Mouse (Mus musculus) left cerebral cortex, adult 2 months (tissue): Measurements from ENCODE around the gene Xpr1. TPM values are rescaled to one million over a fixed set of nuclear protein-coding genes. Genes with fewer than 3 reads are reported as not detected.
A peak's percentile ranks its signal among the peaks of the same experiment; 100 is the strongest.

Experiments
- DNase-seq, 2 experiments: peaks; one replicate each; pipeline ENCODE4 v3.0.0; 2021 to 2022; ENCODE audit warnings: low spot score in 2 of 2, mixed read lengths in 1 of 2; ENCODE audit errors: extremely low spot score in 1 of 2
- H3K27ac ChIP-seq: fragments of 200-600 bp; 2 replicates; pipeline ENCODE4 v1.8.1; 2022
- H3K4me3 ChIP-seq: fragments of 200-600 bp; 2 replicates; pipeline ENCODE4 v1.8.1; 2022
- CTCF ChIP-seq: fragments of 200-600 bp; IDR thresholded peaks from 2 replicates; pipeline ENCODE4 v1.8.1; 2022; ENCODE audit warnings: antibody characterized with exemption, mild to moderate bottlenecking, moderate library complexity
- intact Hi-C: fragments of 180-260 bp; cut with DNase I; formaldehyde crosslinking; loops from one replicate; pipeline ENCODE4 v1.15.1; 2025
- long read RNA-seq, 2 experiments: library from polyadenylated mRNA; stranded (forward); transcript quantifications; one replicate each; pipeline ENCODE4 v2.0.0; 2021; ENCODE audit warnings: borderline mapping rate in 2 of 2
- total RNA-seq, 2 experiments: library from RNA; stranded (reverse); gene quantifications; 2 replicates each; pipeline ENCODE4 v1.2.3; 2021

The Xpr1 gene
- total RNA-seq, result 10 to 100 TPM; 86.1 to 89.4 TPM
- long read RNA-seq, experiment 1, partial matches to known transcripts, result 1 of 7 reads
- long read RNA-seq, experiment 1, other reads (novel, unspliced or antisense), result 6 of 7 reads
- long read RNA-seq, experiment 2, full-length matches to known transcripts, result 1 of 8 reads
- long read RNA-seq, experiment 2, partial matches to known transcripts, result 0 of 8 reads
- long read RNA-seq, experiment 2, other reads (novel, unspliced or antisense), result 7 of 8 reads

DNA sequence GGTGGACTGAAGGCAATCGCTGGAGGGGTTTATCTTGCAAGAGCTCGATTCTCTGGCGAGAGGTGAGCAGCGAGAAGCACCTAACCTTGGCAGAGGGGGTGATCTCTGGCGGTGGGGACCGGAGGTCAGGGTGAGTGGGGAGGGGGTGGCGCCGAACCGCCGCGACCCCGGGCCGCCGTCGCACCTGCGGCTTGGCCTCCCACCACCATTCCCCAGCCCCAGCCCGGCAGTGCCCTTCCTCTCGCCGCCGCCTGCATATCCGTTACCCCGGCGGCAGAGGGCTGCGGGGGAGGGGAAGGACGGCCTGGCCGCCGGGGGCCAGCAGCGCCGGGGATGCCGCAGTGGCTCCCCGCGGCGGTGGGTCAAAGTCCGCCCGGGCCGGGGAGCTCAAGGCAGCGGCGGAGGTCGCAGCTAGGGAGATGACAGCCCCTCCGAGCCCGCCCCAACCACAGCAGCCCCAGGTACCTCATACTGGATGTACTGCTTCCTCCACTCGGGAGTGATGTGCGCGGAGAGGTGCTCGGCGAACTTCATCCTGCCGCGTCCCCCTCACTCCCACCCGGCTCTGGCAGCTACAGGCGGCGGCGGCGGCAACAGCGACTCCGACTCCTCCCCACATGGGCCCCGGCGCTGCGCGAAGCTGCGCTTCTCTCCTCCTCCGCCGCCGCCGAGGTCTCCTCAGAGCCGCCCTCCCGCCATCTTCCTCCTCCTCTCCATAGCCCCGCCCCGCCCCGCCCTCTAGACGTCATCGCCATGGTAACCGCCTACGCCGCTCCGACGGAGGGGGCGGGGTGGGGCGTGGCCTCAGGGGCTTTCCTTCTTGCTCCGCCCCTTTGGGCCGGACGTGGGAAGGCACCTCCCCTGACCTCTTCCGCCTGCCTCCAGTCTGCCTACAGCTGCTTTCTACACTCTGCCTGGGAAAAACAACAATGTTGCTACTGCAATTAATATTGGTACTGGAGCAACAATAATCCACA is at the start of gene Xpr1:
Gene Xpr1, minus strand, starts transcription at position 715 of the 977 bp plus-strand sequence.
- peak within 1 kb of the TSS; percentile 89 for H3K27ac ChIP-seq
- no peak; the same call in 1 of the 2 replicates for TF ChIP-seq CTCF
- peak; percentile 95 for DNase-seq
- H3K4me3 ChIP-seq, result peak within 1 kb of the TSS; percentile 87
- intact Hi-C loops, result loop anchor here (2.0 to 5.0 kb wide), 3 partner anchors 75 to 122 kb away; no protein-coding TSS in a partner anchor

DNA sequence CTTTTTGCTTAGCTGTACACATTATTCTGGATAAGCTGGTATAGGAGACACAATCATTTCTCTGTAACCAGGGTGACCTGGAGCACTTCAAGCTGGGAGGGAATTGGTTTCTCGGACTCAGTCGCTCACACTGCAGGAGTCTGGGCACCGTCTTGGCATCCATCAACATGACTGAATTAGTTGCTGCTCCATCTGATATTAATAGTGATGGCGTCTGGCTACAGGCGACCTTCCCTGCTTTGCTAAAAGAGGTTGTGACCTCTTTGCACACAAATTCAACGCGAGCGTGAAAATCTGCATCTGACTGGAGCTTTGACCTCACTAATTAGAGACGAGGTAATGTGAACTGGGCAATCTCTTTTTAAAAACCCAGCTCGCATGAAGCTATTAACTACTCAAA is 46.2 kb upstream of the Xpr1 start:
- Histone ChIP-seq H3K27ac (no peak overlapping the region), H3K4me3 (no peak overlapping the region)
- TF ChIP-seq CTCF, result no peak
- no peak for DNase-seq
- intact Hi-C loops, result no loop called here

DNA sequence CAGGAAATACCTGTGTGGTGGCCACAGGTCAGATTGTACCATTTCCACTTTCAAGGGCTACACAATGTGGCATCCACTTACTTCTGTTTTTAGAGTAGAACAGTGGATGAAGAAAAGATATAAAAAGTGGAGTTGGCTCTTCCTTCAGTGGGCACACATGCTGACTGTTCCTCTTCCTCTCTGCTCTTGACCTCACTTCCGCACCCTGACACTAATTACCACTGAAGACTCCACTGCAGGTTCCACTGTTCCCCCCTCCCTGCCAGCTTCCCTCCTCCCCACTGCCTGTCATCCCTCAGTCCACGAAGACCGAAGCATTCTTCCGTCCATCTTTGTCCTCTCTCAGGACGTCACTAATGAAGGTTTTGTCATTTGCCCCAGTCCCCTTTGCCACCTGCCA is 45.4 kb upstream of the Xpr1 start:
- Histone ChIP-seq H3K27ac (no peak overlapping the region), H3K4me3 (no peak overlapping the region)
- intact Hi-C loops, result no loop called here
- no peak for TF ChIP-seq CTCF
- no peak for DNase-seq

DNA sequence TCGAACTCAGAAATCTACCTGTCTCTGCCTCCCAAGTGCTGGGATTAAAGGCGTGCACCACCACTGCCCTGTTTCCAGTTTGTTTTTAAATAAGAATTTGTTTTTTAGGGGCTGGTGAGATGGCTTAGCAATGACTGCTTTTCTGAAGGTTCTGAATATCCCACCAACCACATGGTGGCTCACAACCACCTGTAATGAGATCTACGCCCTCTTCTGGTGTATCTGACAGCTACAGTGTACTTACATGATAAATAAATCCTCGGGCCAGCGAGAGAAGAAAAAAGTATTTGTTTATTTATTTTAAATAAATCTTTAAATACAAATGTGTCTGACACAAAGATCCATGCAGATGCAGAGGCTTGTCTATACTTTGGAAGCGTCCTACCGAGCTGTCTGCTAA is 40.3 kb upstream of the Xpr1 start:
- DNase-seq, result no peak
- intact Hi-C loops, result no loop called here
- H3K4me3 ChIP-seq, result no peak overlapping the region
- TF ChIP-seq CTCF, result peak; percentile 17; the same call in 1 of the 2 replicates
- H3K27ac ChIP-seq, result no peak overlapping the region

DNA sequence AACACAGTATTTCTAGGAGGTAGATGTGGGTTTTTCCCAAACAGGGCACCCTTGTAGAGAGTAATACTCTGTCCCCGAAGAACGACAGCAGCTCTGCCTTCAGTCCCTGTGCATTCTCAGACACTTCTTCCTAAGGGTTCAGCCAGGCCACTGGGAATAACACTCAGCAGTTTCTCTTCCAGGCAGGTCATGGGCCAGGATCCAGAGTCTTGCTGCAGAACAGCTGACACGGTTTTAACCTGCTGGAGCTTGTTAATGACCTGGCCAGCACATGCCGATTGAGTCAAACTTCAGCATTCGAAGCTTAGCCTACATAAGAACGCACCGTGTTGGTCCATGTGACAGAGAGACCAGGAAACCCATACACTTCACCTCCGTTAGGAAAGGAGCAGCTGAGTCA is 36.0 kb upstream of the Xpr1 start:
- intact Hi-C loops, result no loop called here
- no peak for TF ChIP-seq CTCF
- no peak for DNase-seq
- Histone ChIP-seq H3K27ac (no peak overlapping the region), H3K4me3 (no peak overlapping the region)

DNA sequence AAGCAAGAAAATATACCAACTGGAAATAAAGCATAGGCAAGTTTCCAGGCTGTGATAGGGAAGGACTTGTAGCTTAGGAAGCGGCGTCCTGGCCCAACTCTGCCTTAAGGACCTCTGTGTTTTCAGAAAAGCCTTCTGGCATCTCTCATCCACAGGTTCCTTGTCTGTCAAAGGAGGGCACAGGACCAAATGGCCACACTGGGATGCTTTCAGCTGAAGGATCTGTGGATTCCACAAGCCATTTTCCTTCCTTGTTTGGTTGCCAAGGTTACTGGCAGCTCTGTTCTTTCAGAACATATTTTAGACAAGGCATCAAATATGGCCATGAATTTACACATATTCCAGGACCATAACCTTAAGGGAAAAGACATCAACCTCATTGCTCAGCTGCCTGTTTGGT is 31.7 kb upstream of the Xpr1 start:
- intact Hi-C loops, result no loop called here
- Histone ChIP-seq H3K4me3 (no peak overlapping the region), H3K27ac (no peak overlapping the region)
- DNase-seq, result no peak
- TF ChIP-seq CTCF, result no peak

DNA sequence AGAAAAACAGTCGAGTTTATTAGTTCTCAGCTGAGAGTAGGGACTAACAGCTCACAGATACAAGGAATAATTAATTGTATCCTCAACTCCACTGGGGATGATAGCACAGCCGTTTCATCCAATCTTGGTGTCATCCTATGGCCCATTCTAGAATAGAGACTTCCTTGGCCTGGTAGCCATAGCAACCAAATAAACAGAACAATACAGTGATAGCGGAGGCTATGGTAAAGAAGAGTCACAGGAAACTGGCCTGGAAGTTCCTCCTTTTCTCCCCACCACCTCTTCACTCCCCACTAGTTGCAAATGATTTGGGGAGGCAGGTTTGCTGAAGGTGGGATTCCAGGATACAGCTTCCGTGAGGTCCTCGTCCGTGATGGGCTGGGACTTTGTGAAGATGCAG is 30.1 kb upstream of the Xpr1 start:
- Histone ChIP-seq H3K4me3 (no peak overlapping the region), H3K27ac (no peak overlapping the region)
- no peak for TF ChIP-seq CTCF
- intact Hi-C loops, result no loop called here
- no peak for DNase-seq

DNA sequence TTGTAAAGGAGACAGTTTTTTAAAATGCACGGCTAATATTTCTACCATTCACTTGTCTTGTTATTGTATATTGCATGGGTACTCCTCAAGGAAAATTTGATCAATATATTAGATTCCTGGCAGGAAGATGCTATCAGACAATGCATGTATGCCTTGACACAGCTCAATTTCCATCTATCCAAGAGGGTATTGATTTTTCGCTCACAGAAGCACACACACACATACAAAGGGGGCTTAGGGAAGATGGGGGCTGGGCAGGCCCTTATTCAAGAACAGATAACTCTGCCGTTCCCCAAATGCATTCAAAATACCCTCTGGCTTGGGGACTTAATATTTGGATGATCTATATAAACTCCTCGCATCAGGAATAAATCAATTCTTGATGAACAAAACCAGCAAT is 25.9 kb upstream of the Xpr1 start:
- TF ChIP-seq CTCF, result no peak
- intact Hi-C loops, result no loop called here
- no peak for DNase-seq
- Histone ChIP-seq H3K4me3 (no peak overlapping the region), H3K27ac (no peak overlapping the region)

DNA sequence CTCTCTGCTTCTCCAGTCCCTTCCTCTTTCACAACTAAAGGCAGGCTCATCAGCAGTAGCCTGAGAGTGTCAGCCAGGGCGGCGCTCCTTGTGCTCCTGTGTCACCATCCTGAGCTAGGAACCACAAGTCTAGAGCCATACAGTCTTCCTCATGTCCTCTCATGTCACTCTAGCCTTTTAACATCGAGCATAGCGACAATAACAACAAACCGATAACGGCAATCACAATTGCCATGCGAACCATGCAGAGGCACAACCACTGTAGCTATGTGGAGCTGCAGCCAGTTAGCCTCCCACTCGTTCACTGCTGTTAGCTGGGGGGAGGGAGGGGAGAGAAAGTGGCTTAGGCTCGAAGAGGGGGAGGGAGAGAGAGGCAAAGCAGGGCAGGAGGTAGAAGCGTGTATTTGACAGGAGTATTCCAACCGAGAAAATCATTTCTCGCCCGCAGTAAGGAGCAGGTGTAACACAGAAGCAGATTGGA is 25.3 kb upstream of the Xpr1 start:
- TF ChIP-seq CTCF, result no peak
- no peak overlapping the region for H3K27ac ChIP-seq
- DNase-seq, result peak in 1 of 2 experiments; percentile 36
- intact Hi-C loops, result no loop called here
- no peak overlapping the region for H3K4me3 ChIP-seq

DNA sequence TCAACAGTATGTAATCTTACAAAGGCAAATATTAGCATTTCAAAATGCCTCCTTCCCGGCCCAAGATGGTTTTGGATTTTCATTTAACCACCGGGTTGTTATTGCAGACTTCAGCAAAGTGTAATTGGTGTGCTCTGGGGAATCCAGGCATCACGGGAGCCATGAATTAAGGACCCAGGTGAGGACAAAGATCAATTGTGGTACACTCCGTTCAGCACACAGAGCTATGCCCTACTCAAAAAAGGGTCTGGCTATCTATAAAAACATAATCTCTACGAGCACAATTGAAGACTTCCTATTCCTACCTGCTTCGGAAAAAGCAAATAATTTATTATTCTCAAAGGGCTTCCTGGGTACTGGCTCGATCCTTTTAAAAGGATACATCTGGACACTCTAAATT is 22.3 kb upstream of the Xpr1 start:
- no peak overlapping the region for H3K27ac ChIP-seq
- no peak overlapping the region for H3K4me3 ChIP-seq
- no peak for TF ChIP-seq CTCF
- intact Hi-C loops, result no loop called here
- no peak for DNase-seq

DNA sequence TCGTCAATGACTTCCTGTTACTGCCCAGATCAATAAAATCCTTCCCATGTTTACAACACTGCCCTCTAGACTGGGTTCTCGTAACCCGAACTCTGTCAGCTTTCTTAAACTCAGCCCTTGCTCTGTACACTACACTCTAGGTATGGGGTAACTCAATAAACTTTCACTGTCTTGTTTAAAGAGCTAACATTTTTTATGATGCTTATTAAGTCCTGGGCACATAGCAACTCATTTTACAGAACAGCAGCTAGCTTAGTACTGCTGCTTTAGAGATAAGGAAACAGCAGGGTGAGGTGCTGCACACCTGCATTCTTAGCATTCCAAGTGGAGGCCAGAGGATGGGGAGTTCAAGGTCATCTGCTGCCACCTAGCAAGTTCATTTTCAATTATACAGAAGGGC is 21.3 kb upstream of the Xpr1 start:
- intact Hi-C loops, result no loop called here
- Histone ChIP-seq H3K4me3 (no peak overlapping the region), H3K27ac (no peak overlapping the region)
- DNase-seq, result no peak
- no peak for TF ChIP-seq CTCF

DNA sequence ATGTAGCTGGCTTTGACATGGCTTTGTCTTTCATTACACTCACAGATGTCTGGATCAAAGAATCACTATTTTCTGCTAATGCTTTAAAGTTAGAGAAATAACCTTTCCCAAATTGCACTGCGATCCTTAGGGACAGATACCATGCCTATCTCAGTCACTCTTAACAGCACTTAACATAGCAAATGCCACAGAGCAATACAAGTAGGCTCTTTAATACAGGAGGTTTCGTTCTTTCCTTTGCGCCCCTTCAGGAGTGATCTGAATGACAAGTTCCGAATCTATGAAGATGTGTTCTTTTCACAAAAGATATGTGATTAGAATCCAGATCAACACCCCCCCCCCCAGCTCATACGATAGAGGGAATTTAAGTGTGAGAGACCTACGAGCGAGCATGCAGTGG is 12.1 kb upstream of the Xpr1 start:
- intact Hi-C loops, result no loop called here
- no peak for TF ChIP-seq CTCF
- no peak overlapping the region for H3K4me3 ChIP-seq
- DNase-seq, result no peak
- H3K27ac ChIP-seq, result no peak overlapping the region
